Mouse (Mus musculus): Measurements from ENCODE around the gene Phactr1.

Phactr1 gene

GRCm38 (mm10) chr13:42680391-42680994 is at the start of gene Phactr1:
Phactr1 (plus strand) TSS chr13:42680623.
- DNase-seq (ENCODE audit: extremely low spot score, low read depth, low spot score) = no peak

DNA sequence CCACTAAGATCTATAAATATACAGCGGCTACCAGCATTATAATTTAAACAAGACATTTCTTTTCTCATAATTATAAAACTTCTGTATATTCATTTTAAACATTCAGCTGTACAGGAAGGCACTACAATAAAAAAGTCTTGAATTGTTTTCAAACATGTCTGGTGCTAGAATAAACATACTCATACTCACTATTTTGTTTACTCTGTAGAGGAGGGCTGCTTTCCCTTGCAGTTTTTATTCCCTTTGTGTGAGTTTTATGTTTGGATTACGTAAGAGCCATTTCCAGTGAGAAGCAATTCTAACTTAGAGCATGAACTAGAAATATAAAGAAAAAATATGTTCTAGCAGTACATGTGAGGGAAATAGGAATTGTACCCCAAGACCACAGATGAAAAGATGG is 45.5 kb upstream of the Phactr1 start:
- DNase-seq (ENCODE audit: extremely low spot score, low read depth, low spot score) = no peak

- DNase-seq (ENCODE audit: extremely low spot score, low read depth, low spot score) = no peak
Measured at GRCm38 (mm10) chr13:42650228-42650627, 30.2 kb upstream of the Phactr1 start.

- DNase-seq (ENCODE audit: extremely low spot score, low read depth, low spot score) = no peak
Measured at GRCm38 (mm10) chr13:42656643-42657315, 23.6 kb upstream of the Phactr1 start.

- no peak for DNase-seq (ENCODE audit: extremely low spot score, low read depth, low spot score)
Measured at GRCm38 (mm10) chr13:42671651-42672290, 8.7 kb upstream of the Phactr1 start.

DNA sequence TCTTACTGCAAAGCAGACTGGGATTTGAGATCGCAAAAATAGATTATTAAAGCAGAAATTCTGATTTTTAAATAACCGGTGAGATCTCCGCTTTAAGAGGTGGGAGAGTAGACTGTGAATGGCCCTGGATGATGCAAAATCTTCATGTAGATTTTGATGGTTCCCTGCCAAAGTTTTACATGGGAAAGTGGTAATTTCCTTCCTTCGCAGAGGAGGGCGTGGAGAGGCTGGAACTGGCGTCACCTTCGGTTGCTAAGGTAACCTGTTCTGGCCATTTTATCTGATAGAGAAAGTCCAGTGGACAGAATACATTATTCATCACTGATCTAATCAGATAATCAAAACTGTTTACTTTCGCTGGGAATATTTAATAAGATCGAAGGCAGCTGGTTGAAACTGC is 876 bp downstream of the Phactr1 start:
- no peak for DNase-seq (ENCODE audit: extremely low spot score, low read depth, low spot score)

GRCm38 (mm10) chr13:42684181-42684580 is 3.8 kb downstream of the Phactr1 start:
- no peak for DNase-seq (ENCODE audit: extremely low spot score, low read depth, low spot score)

- no peak for DNase-seq (ENCODE audit: extremely low spot score, low read depth, low spot score)
Measured at GRCm38 (mm10) chr13:42692233-42692632, 11.8 kb downstream of the Phactr1 start.

- DNase-seq (ENCODE audit: extremely low spot score, low read depth, low spot score) = no peak
Measured at GRCm38 (mm10) chr13:42696641-42697040, 16.2 kb downstream of the Phactr1 start.

- no peak for DNase-seq (ENCODE audit: extremely low spot score, low read depth, low spot score)
Measured at GRCm38 (mm10) chr13:42709148-42709547, 28.7 kb downstream of the Phactr1 start.

GRCm38 (mm10) chr13:42709611-42710331 is 29.3 kb downstream of the Phactr1 start:
- DNase-seq (ENCODE audit: extremely low spot score, low read depth, low spot score) = no peak

DNA sequence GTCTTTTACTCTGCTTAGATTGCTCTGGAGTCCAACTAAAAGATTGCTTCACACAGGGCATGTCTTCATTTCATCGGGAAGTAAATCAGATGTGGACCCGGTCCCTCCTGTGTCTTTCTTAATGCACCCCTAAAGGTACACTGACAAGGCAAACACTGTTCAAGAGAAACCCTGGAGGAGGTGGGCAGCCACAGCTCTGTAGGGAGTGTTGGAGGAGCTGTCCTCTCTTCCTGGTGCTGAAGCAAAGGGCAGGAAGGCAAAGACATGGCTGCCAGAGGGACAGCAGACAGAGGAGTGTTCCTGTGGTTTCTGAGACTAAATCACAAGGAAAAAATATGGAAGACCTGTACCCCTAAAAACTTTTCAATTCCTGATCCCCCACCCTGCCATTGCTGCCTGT is 31.1 kb downstream of the Phactr1 start:
- DNase-seq (ENCODE audit: extremely low spot score, low read depth, low spot score) = peak; percentile 62

GRCm38 (mm10) chr13:42719401-42719800 is 39.0 kb downstream of the Phactr1 start:
- DNase-seq (ENCODE audit: extremely low spot score, low read depth, low spot score) = peak; percentile 1

- DNase-seq (ENCODE audit: extremely low spot score, low read depth, low spot score) = no peak
Measured at GRCm38 (mm10) chr13:42720135-42720534, 39.7 kb downstream of the Phactr1 start.

GRCm38 (mm10) chr13:42720648-42721047 is 40.2 kb downstream of the Phactr1 start:
- peak; percentile 2 for DNase-seq (ENCODE audit: extremely low spot score, low read depth, low spot score)

- no peak for DNase-seq (ENCODE audit: extremely low spot score, low read depth, low spot score)
Measured at GRCm38 (mm10) chr13:42724011-42724410, 43.6 kb downstream of the Phactr1 start.

DNA sequence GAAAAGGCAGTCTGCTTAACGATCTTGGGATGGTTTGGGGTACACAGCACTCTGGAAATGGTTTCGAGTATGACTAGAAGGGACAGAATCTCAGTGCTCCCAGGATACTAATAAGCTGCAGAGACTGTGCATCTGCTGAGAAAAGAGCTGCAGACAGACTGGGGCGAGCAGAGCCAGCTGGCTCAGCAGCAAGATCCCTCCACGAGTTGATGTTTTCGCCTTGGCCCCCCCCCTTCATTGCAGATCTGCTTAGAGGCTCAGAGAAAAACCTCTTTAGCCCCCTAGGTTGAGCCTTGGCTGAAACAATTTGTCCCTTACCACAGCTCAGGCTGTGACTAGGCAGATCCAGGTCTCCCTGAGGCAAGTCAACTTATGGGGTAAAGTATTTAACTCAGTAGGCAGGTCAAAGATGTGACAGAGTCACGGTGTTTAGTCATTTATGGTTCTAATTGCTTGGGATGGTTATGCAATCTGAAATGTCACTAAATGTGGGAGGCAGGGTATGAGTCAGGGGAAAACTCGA is 45.3 kb downstream of the Phactr1 start:
- no peak for DNase-seq (ENCODE audit: extremely low spot score, low read depth, low spot score)

GRCm38 (mm10) chr13:42737486-42737885 is 57.1 kb downstream of the Phactr1 start:
- DNase-seq (ENCODE audit: extremely low spot score, low read depth, low spot score) = no peak

DNA sequence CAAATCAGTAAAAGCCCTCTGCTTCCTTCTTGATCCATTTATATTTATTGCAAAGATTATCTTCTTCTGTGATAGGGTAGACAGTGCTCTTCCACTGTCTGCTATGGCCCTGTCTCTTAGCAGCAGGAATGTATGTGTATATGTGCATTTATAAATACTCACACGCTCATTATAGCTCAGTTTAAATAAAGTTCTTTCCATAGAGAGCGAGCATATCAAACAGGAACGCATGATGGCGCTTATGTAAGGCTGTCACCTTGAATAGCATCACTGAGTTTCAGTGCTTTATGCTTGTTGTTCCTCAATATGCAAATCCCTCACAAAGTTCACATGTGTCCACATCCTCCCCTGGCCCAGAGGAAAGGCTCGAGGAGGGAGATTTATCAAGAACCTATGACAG is 57.7 kb downstream of the Phactr1 start:
- DNase-seq (ENCODE audit: extremely low spot score, low read depth, low spot score) = no peak

DNA sequence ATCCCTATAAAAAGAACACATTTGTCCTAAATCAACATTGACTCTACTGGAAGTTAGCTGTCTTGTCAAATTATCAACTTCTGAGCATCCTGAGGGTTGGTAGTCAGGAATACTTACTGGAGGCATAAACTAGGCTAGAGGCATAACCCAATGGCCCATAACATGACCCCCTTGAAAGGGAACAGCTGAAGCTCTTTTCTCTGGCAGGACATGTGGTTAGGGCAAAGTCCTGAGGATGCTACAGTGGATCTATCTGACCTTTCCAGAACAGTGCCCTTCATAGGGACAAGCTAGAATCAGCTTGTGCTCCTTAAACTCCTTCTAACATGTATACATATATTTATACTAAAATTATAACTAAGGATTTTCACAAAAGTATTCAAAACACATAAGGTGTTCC is 61.8 kb downstream of the Phactr1 start:
- no peak for DNase-seq (ENCODE audit: extremely low spot score, low read depth, low spot score)

- DNase-seq (ENCODE audit: extremely low spot score, low read depth, low spot score) = no peak
Measured at GRCm38 (mm10) chr13:42744467-42744866, 64.0 kb downstream of the Phactr1 start.

Measured in hindlimb bud, embryonic 11.5 days (tissue).